Mouse (Mus musculus) heart, postnatal 0 days (tissue): Measurements from ENCODE around the gene Shoc2.

Experiments
- CTCF ChIP-seq: IDR thresholded peaks from 2 replicates; pipeline ENCODE4 v1.5.1; 2016; ENCODE audit warnings: antibody characterized with exemption, control low read depth, low read depth
- EP300 ChIP-seq: IDR thresholded peaks from 2 replicates; pipeline ENCODE4 v1.6.1; 2016; ENCODE audit warnings: antibody characterized with exemption, low read depth

- no peak for TF ChIP-seq CTCF
- TF ChIP-seq EP300, result no peak
Measured at GRCm38 (mm10) chr19:53993860-53994259, 49.8 kb downstream of the Shoc2 start.
